Mouse (Mus musculus): Measurements from ENCODE around the gene Prss35. TPM values are rescaled to one million over a fixed set of nuclear protein-coding genes. Genes with fewer than 3 reads are reported as not detected.

The Prss35 gene
- total and polyA plus RNA-seq, 3 experiments, result 0.16 TPM; not detected in 2

- no peaks in the 10 kb centered on the region for H3K4me1 ChIP-seq (ENCODE audit: insufficient read depth, low read depth, low read length)
- DNase-seq (ENCODE audit: low spot score) (no peak), ATAC-seq (ENCODE audit: extremely low read depth, insufficient number of reproducible peaks, low FRiP score, poor library complexity, severe bottlenecking) (no peak)
- H3K27me3 ChIP-seq (ENCODE audit: insufficient read depth, low read length), result no peaks in the 10 kb centered on the region
- no peaks in the 10 kb centered on the region for H3K9me3 ChIP-seq (replicated peaks)
- TF ChIP-seq CTCF (IDR thresholded peaks at IDR 0.05; ENCODE audit: low read depth, low read length) (no peak), POLR2AphosphoS5 (IDR thresholded peaks at IDR 0.05; ENCODE audit: insufficient replicate concordance, low read depth, low read length) (no peak), GATA1 (IDR thresholded peaks at IDR 0.05; ENCODE audit: borderline replicate concordance, low read length) (no peak), TAL1 (conservative IDR thresholded peaks at IDR 0.05; ENCODE audit: low read depth, low read length) (no peak), GATA2 (IDR thresholded peaks at IDR 0.05; ENCODE audit: borderline replicate concordance, low read depth, low read length) (no peak)
- H3K4me3 ChIP-seq (ENCODE audit: low read depth, low read length), result no peak overlapping the region
- no peaks in the 10 kb centered on the region for H3K36me3 ChIP-seq (replicated peaks)
Observed at GRCm38 (mm10) chr9:86725604-86726380, 17.7 kb upstream of the Prss35 start.

GRCm38 (mm10) chr9:86726381-86726720 is 17.1 kb upstream of the Prss35 start:
- no peak for DNase-seq (ENCODE audit: low spot score)
- H3K9me3 ChIP-seq (replicated peaks), result no peaks in the 10 kb centered on the region
- no peaks in the 10 kb centered on the region for H3K36me3 ChIP-seq (replicated peaks)
- no peaks in the 10 kb centered on the region for H3K27me3 ChIP-seq (ENCODE audit: insufficient read depth, low read length)
- H3K4me1 ChIP-seq (ENCODE audit: insufficient read depth, low read depth, low read length), result no peaks in the 10 kb centered on the region
- no peak overlapping the region for H3K4me3 ChIP-seq (ENCODE audit: low read depth, low read length)
- no peak for ATAC-seq (ENCODE audit: extremely low read depth, insufficient number of reproducible peaks, low FRiP score, poor library complexity, severe bottlenecking)
- TF ChIP-seq GATA1 (IDR thresholded peaks at IDR 0.05; ENCODE audit: borderline replicate concordance, low read length) (no peak), POLR2AphosphoS5 (IDR thresholded peaks at IDR 0.05; ENCODE audit: insufficient replicate concordance, low read depth, low read length) (no peak), GATA2 (IDR thresholded peaks at IDR 0.05; ENCODE audit: borderline replicate concordance, low read depth, low read length) (no peak), TAL1 (conservative IDR thresholded peaks at IDR 0.05; ENCODE audit: low read depth, low read length) (no peak), CTCF (IDR thresholded peaks at IDR 0.05; ENCODE audit: low read depth, low read length) (no peak)

- Histone ChIP-seq H3K4me1 (ENCODE audit: insufficient read depth, low read depth, low read length) (no peaks in the 10 kb centered on the region), H3K4me3 (ENCODE audit: low read depth, low read length) (no peak overlapping the region), H3K27me3 (ENCODE audit: insufficient read depth, low read length) (no peaks in the 10 kb centered on the region), H3K9me3 (replicated peaks) (no peaks in the 10 kb centered on the region), H3K36me3 (replicated peaks) (no peaks in the 10 kb centered on the region)
- TF ChIP-seq GATA2 (IDR thresholded peaks at IDR 0.05; ENCODE audit: borderline replicate concordance, low read depth, low read length) (no peak), POLR2AphosphoS5 (IDR thresholded peaks at IDR 0.05; ENCODE audit: insufficient replicate concordance, low read depth, low read length) (no peak), CTCF (IDR thresholded peaks at IDR 0.05; ENCODE audit: low read depth, low read length) (no peak), TAL1 (conservative IDR thresholded peaks at IDR 0.05; ENCODE audit: low read depth, low read length) (no peak), GATA1 (IDR thresholded peaks at IDR 0.05; ENCODE audit: borderline replicate concordance, low read length) (no peak)
- no peak for ATAC-seq (ENCODE audit: extremely low read depth, insufficient number of reproducible peaks, low FRiP score, poor library complexity, severe bottlenecking)
- DNase-seq (ENCODE audit: low spot score), result no peak
Observed at GRCm38 (mm10) chr9:86728214-86728814, 15.1 kb upstream of the Prss35 start.

DNA sequence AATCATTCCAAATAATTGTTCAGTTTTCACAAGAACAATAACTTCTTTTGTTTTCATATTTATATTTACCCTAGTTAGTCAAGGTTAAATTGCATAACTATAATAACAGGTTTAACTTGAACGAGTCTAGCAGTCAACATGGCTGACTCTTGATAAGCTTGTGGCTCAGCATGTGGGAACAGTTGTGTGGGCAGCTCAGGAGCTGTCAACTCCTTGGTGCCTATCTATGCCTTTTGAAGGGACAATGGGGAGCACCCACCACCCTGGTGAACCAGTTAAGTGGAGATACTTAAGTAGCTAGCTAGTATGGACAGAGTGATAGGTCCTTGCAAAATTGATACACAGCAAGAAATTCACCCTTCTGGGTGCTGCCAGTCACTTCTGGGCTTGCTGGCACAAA is 14.4 kb upstream of the Prss35 start:
- no peak for ATAC-seq (ENCODE audit: extremely low read depth, insufficient number of reproducible peaks, low FRiP score, poor library complexity, severe bottlenecking)
- Histone ChIP-seq H3K27me3 (ENCODE audit: insufficient read depth, low read length) (no peaks in the 10 kb centered on the region), H3K9me3 (replicated peaks) (no peaks in the 10 kb centered on the region), H3K4me1 (ENCODE audit: insufficient read depth, low read depth, low read length) (no peaks in the 10 kb centered on the region), H3K36me3 (replicated peaks) (no peaks in the 10 kb centered on the region), H3K4me3 (ENCODE audit: low read depth, low read length) (no peak overlapping the region)
- TF ChIP-seq GATA2 (IDR thresholded peaks at IDR 0.05; ENCODE audit: borderline replicate concordance, low read depth, low read length) (no peak), CTCF (IDR thresholded peaks at IDR 0.05; ENCODE audit: low read depth, low read length) (no peak)
- DNase-seq (ENCODE audit: low spot score), result no peak

- Histone ChIP-seq H3K4me3 (ENCODE audit: low read depth, low read length) (no peak overlapping the region), H3K36me3 (replicated peaks) (no peaks in the 10 kb centered on the region), H3K9me3 (replicated peaks) (no peaks in the 10 kb centered on the region), H3K27me3 (ENCODE audit: insufficient read depth, low read length) (no peaks in the 10 kb centered on the region), H3K4me1 (ENCODE audit: insufficient read depth, low read depth, low read length) (no peaks in the 10 kb centered on the region)
- ATAC-seq (ENCODE audit: extremely low read depth, insufficient number of reproducible peaks, low FRiP score, poor library complexity, severe bottlenecking) (no peak), DNase-seq (ENCODE audit: low spot score) (no peak)
- TF ChIP-seq POLR2AphosphoS5 (IDR thresholded peaks at IDR 0.05; ENCODE audit: insufficient replicate concordance, low read depth, low read length) (no peak), CTCF (IDR thresholded peaks at IDR 0.05; ENCODE audit: low read depth, low read length) (no peak), GATA2 (IDR thresholded peaks at IDR 0.05; ENCODE audit: borderline replicate concordance, low read depth, low read length) (no peak), GATA1 (IDR thresholded peaks at IDR 0.05; ENCODE audit: borderline replicate concordance, low read length) (no peak), TAL1 (conservative IDR thresholded peaks at IDR 0.05; ENCODE audit: low read depth, low read length) (no peak)
Observed at GRCm38 (mm10) chr9:86729811-86730210, 13.6 kb upstream of the Prss35 start.

DNA sequence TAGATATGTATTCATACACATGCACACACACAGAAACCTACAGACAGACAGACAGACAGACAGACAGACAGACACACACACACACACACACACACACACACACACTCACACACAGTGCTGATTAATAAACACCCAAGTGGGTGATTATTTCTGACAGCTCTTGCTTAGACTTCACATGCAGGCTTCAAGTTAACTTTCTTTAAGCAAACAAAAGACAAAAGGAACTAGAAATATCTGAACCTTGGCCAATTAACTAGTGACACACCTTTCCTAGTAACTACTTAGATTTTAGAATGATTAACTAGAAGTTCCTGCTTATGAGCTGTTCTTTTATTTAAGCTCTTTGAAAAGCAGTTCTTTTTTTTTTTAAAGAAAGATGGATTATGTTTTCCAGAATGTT is 9.1 kb upstream of the Prss35 start:
- H3K27me3 ChIP-seq (ENCODE audit: insufficient read depth, low read length), result 0 out of 2 replicates have a peak, but pooled peaks cover 3% of the 10 kb centered on the region
- H3K4me3 ChIP-seq (ENCODE audit: low read depth, low read length), result no peak overlapping the region
- no peaks in the 10 kb centered on the region for H3K4me1 ChIP-seq (ENCODE audit: insufficient read depth, low read depth, low read length)
- ATAC-seq (ENCODE audit: extremely low read depth, insufficient number of reproducible peaks, low FRiP score, poor library complexity, severe bottlenecking) (no peak), DNase-seq (ENCODE audit: low spot score) (no peak)
- TF ChIP-seq CTCF (IDR thresholded peaks at IDR 0.05; ENCODE audit: low read depth, low read length), result no peak
- TF ChIP-seq POLR2AphosphoS5 (IDR thresholded peaks at IDR 0.05; ENCODE audit: insufficient replicate concordance, low read depth, low read length), result no peak
- no peak for TF ChIP-seq GATA1 (IDR thresholded peaks at IDR 0.05; ENCODE audit: borderline replicate concordance, low read length)
- TF ChIP-seq TAL1 (conservative IDR thresholded peaks at IDR 0.05; ENCODE audit: low read depth, low read length), result no peak
- TF ChIP-seq GATA2 (IDR thresholded peaks at IDR 0.05; ENCODE audit: borderline replicate concordance, low read depth, low read length), result no peak
- no peaks in the 10 kb centered on the region for H3K36me3 ChIP-seq (replicated peaks)
- H3K9me3 ChIP-seq (replicated peaks), result no peaks in the 10 kb centered on the region
